Mouse (Mus musculus): Measurements from ENCODE around the gene Tmem88.

DNA sequence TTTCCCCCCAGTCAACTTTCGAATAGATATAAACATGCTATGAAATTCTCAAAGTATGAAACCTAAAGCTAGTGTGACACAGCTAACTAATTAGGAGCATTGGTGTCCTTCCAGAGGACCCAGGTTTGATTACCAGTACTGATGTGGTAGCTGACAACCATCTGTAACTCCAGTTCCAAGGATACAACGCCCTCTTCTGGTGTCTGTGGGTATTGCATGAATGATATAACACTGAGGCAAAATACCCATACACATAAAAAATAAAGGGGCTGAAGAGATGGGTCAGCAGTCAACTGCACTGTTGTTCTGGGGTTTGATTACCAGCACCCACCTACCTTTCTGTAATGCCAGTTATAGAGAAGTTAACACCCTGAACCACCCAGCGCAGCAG lies 25.3 kb downstream of the Tmem88 start:
- TF ChIP-seq ZNF384 (IDR thresholded peaks at IDR 0.05; ENCODE audit: low read depth, low read length) (no peak), ZC3H11A (IDR thresholded peaks at IDR 0.05; ENCODE audit: borderline replicate concordance, low read depth, low read length) (peak; percentile 47; the same call in 1 of the 2 replicates), MAFK (IDR thresholded peaks at IDR 0.05; ENCODE audit: insufficient read depth, low read depth, low read length) (no peak), HCFC1 (IDR thresholded peaks at IDR 0.05; ENCODE audit: borderline replicate concordance, insufficient read depth, low read length) (no peak), CHD2 (IDR thresholded peaks at IDR 0.05; ENCODE audit: low read depth, low read length) (no peak)
